Mouse (Mus musculus) heart, postnatal 4 days (tissue): ENCODE data around the gene Susd5. TPM values are rescaled to one million over a fixed set of nuclear protein-coding genes. Genes with fewer than 3 reads are reported as not detected.

Experiments
- DNase-seq: peaks from one replicate; pipeline ENCODE4 v3.0.0; 2021
- total RNA-seq, 2 experiments: library from RNA; stranded (reverse); gene quantifications; 2 replicates each; pipeline ENCODE4 v1.2.3; 2021

The Susd5 gene
- total RNA-seq: under 1 TPM; 0.52 to 0.69 TPM

- DNase-seq: no peak
Observed at GRCm38 (mm10) chr9:114057090-114057796, at the start of gene Susd5. TSS of gene Susd5 (plus strand) at chr9:114057140.

DNA sequence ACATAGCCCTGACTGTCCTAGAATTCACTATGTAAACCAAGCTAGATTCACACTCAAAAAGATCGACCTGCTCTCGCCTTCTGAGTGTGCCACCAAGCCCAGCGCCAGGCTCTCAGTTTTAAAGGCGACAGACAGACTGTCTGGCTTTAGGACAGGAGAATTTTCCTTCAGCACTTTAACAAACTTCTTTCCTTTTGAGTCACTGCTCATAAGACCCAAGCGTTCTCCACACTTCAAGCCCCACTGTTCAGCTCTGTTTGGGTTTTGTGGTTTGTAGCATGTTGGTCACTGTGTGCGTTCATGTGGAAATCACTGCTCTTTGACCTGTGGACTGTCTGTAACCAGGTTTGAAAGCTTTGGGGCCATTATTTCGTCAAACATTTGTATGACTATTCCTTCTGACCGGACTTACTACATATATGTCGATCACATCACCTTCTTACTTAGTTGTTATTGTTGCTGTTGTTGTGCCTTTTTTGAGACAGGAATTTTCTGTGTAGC is 49.0 kb upstream of the Susd5 start:
- DNase-seq: no peak

DNA sequence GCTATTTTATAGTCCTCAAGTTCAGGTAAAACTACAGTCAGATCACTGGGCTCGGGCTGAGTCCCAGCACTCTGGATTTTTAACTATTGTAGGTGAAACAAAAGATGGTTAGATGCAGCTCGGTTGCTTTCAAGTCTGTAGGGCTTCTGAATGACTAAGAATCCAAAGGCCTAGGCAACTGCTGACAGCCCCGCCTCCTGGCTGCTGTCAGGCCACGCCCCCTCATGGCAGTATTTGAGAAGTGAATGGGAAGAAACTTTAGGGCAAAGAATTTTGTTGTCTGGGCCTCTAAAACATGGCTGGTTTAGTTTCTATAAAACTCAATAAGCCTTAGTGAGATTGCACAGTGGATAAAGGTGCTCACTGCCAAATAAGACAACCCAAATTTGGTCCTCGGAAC is 47.4 kb upstream of the Susd5 start:
- no peak for DNase-seq

GRCm38 (mm10) chr9:114011203-114011602 is 45.7 kb upstream of the Susd5 start:
- no peak for DNase-seq

- DNase-seq: no peak
Observed at GRCm38 (mm10) chr9:114014034-114014433, 42.9 kb upstream of the Susd5 start.

DNA sequence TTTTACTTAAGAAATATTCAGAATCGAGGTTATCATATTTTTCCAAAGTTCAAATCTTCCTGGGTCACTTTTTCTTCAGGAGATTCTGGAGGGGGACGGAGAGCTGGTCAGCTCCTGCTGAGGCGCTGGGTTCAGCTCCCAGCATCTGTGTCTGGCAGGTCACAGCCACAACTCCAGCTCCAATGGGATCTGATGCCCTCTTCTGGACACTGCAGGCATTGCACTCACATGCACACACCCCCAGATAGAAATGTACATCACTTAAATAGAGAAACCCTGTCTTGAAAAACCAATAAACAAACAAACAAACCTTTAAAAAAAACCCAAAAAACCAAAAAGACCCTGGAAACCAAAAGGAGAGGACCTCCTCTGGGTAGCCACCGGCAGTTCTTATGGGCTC is 41.2 kb upstream of the Susd5 start:
- DNase-seq: peak; percentile 14

- no peak for DNase-seq
Observed at GRCm38 (mm10) chr9:114016402-114016801, 40.5 kb upstream of the Susd5 start.

DNA sequence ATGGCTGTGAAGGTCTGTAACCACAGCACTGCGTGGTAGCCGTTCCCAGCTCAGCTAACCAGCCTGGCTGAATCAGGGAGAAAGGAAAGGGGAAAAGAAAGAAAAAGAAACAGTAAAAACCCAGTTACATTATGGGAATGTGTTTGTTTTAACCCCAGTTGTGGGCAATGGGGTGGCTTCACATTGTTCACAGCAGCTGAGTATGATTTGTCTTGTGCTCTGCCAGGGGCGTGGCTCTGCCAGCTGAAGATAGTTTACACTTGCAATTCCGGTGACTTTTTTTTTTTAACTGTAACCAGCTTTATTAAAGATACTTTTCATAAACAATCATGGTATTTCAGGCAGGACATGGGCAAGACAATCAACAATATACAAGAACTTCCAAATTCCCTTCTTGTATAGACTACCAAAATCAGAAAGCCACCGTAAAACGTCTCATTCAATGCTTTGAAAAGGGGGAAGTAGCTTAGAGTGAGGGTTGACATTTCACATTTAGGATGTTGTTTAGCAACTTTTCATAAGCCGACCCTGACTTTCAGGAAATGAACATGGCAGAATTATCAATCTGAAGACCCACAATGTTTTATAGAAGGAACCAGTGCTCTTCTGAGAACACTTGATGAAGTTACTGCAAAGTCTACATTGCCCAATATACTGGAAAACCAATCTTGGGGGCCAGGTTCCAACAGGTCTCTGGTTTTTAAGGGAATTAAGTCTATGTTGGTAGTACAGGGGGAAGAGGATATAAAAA is 37.8 kb upstream of the Susd5 start:
- DNase-seq: no peak

- DNase-seq: no peak
Observed at GRCm38 (mm10) chr9:114022141-114022540, 34.8 kb upstream of the Susd5 start.

DNA sequence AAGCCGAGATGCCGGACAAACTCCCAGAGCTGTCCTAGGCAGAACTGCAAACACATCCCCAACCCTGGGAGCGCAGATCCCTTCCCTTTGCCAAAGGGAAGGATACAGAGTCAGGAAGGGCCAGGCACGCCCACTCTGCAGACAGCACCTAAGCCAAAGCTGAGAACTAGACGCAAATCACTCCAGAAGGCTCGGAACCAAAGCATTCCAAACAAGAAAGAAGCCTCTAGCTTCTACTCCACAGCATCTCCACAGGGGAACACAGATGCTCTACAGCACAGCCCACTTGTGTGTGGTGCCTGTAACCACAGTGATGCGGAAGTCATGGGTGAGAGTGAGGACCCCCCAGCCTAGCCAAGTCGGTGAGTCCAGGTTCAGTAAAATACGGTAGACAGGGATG is 31.8 kb upstream of the Susd5 start:
- DNase-seq: no peak

DNA sequence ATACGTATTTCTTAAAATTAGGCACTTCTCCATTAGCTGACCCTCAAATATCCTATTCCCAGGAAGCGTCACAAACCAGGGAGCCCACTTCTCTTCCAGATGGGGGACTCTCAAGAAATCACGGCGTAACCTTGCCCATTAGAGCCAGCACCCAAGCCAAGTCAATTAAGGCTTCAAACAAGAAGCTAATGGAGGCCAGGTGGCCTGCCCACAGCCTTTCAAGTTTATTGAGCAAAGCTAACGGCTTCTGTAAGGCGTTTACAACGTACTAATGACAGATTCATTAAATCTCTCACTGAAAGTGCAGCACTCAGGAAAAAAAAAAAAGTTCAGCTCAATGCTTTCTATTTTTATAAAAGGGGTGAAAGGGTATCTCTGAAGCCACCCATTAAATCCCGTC is 31.1 kb upstream of the Susd5 start:
- DNase-seq: no peak

DNA sequence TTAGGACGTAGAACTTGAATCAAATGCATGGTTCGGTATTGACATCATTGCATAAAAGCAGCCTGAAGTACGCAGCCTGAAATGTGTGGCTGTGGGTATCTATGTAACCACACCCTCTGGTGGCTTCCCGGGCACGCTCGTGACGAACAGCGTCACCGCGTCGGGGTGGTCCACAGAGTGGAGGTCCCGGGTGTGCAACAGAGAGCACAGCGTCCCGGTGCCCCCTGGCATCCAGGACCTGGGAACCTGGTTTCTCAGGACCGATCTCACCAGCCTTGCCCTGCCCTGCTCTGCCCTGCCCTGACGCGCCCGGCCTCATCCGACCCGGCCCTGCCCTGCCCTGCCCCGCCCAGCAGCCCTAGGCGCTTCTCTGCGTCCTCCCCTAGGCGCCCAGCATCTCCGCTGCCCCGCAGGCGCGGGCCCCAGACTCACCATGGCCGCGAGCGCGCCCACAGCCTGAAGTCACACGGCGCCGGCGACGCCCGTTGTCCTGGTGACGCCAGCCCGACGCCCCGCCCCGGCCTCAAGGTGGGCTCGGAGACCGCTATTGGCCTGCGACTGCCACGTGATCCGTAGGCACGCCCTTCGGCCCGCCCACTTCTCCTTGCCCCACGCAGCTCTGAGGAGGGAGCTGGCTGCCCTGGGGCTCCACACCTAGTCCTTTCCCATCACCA is 30.5 kb upstream of the Susd5 start:
- DNase-seq: peak; percentile 82

- no peak for DNase-seq
Observed at GRCm38 (mm10) chr9:114040945-114041344, 16.0 kb upstream of the Susd5 start.

GRCm38 (mm10) chr9:114042490-114042889 is 14.4 kb upstream of the Susd5 start:
- DNase-seq: no peak

DNA sequence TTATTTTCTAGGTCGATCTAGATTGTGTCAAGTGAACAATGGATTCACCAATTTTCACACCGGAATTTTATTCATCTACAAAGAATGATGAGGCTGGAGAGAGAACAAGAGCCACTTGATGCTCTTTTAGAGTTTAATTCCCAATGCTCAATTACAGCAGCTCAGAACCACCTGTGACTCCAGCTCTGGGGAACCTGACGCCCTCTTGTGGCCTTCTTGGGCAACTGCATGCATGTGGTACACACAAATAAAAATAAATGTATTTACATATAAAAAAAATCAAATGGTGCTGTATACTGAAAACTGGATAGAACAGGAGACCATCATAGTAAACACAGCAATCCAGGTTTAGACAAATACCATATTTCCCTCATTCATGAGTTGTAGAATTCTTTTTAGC is 12.5 kb upstream of the Susd5 start:
- DNase-seq: no peak

- DNase-seq: no peak
Observed at GRCm38 (mm10) chr9:114046028-114046427, 10.9 kb upstream of the Susd5 start, which contains the start of gene Fbxl2. TSS of gene Fbxl2 (minus strand) at chr9:114046191.

DNA sequence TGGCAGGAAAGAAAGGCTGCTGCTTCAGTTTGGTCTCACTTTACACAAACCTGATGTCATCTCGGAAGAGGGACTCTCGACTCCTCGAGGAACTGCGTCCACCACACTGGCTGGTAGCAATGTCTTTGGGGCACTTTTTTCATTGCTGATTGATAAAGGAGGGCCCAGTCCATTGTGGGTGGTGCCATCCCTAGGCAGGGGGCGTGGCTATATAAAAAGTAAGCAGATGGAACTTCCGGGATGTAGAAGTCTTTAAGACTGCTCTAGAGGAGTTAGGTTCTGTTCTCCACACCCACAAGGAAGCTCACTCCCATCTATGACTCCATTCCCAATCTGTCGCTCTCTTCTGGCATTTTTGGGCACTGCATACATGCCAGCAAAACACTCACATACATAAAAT is 10.3 kb upstream of the Susd5 start:
- DNase-seq: no peak

DNA sequence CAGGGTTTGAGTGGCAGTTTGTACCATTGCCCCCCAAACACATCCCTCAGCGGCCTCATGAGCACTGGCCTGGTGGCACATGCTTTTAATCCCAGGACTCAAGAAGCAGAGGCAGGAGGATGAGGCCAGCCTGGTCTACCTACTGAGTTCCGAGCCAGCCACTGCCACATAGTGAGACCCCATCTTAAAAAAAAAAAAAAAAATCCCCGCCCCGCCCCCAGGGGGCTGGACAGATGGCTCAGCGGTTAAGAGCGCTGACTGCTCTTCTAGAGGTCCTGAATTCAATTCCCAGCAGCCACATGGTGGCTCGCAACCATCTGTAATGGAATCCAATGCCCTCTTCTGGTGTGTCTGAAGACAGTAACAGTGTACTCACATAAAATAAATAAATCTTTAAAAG is 6.8 kb upstream of the Susd5 start:
- DNase-seq: no peak

GRCm38 (mm10) chr9:114050778-114051177 is 6.2 kb upstream of the Susd5 start:
- DNase-seq: no peak

GRCm38 (mm10) chr9:114052031-114052430 is 4.9 kb upstream of the Susd5 start:
- no peak for DNase-seq

DNA sequence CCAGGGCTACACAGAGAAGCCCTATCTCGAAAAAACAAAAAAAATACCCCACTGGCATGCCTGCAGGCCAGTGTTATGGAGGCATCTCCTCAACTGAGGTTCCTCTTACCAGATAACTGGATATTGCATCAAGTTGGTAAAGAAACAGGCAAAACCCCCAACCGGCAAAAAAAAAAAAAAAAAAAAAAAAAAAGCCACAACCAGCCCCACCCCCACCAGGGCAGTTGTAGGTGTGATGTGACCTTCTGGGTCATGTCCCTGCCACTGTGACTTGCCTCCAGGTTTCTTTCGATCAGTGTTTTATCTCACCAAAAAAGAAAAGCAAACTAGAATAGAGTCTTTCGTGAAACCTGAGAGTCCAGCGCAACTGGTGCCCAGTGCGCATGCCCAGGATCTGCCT is 4.1 kb upstream of the Susd5 start:
- no peak for DNase-seq

- no peak for DNase-seq
Observed at GRCm38 (mm10) chr9:114068494-114069053, 11.6 kb downstream of the Susd5 start.

DNA sequence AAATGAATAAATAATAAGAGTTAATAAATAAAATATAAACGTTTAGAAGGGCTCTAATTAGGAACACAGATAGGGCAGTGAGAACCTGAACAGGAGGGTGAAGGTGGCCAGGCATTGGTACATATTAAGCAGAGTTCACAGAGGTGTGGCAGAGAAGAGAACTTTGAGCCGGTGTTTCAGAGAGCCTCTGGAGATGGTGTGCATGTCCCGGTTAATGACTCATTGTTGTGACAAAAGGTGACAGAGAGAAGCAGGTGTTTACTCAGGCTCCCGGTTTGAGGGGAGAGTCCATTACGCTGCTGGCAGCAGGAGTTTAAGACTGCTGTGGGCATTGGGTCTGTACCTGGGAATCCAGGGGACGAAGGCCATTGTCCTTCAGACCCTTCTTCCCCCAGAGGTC is 12.4 kb downstream of the Susd5 start:
- DNase-seq: no peak
